Mouse (Mus musculus): Measurements from ENCODE around the gene Plk2. TPM values are rescaled to one million over a fixed set of nuclear protein-coding genes. Genes with fewer than 3 reads are reported as not detected.
"Not testable (repeated sequence)": the region's sequence is repeated elsewhere in the genome, so short reads cannot be mapped to it uniquely, and the experiment has no call there.

Plk2 gene
- total RNA-seq, 2 experiments from 2014 or later, result 29.5 to 32.4 TPM

GRCm38 (mm10) chr13:110401877-110402276 is 7.0 kb downstream of the Plk2 start:
- no peak for DNase-seq (ENCODE audit: low spot score)
- intact Hi-C loops (cut with DNase I), result loop anchor here (5.0 kb wide), 1 partner anchor 35 kb away; no protein-coding TSS in a partner anchor

- intact Hi-C loops (cut with DNase I), result loop anchor here (5.0 kb wide), 1 partner anchor 33 kb away; no protein-coding TSS in a partner anchor
- no peak for DNase-seq (ENCODE audit: low spot score)
Measured at GRCm38 (mm10) chr13:110404059-110404458, 9.2 kb downstream of the Plk2 start.

- not testable (repeated sequence) for DNase-seq (ENCODE audit: low spot score)
- intact Hi-C loops (cut with DNase I), result loop anchor here (5.0 kb wide), 1 partner anchor 33 kb away; no protein-coding TSS in a partner anchor
Measured at GRCm38 (mm10) chr13:110404686-110405085, 9.8 kb downstream of the Plk2 start.

GRCm38 (mm10) chr13:110406152-110406551 is 11.3 kb downstream of the Plk2 start:
- no peak for DNase-seq (ENCODE audit: low spot score)
- intact Hi-C loops (cut with DNase I), result no loop called here

- DNase-seq (ENCODE audit: low spot score), result no peak
- intact Hi-C loops (cut with DNase I), result no loop called here
Measured at GRCm38 (mm10) chr13:110412572-110413209, 17.8 kb downstream of the Plk2 start.

- DNase-seq (ENCODE audit: low spot score), result no peak
- intact Hi-C loops (cut with DNase I), result no loop called here
Measured at GRCm38 (mm10) chr13:110418656-110419055, 23.8 kb downstream of the Plk2 start.

- no peak for DNase-seq (ENCODE audit: low spot score)
- intact Hi-C loops (cut with DNase I), result no loop called here
Measured at GRCm38 (mm10) chr13:110419640-110420039, 24.8 kb downstream of the Plk2 start.

GRCm38 (mm10) chr13:110422434-110422833 is 27.6 kb downstream of the Plk2 start:
- DNase-seq (ENCODE audit: low spot score), result no peak
- intact Hi-C loops (cut with DNase I), result no loop called here

GRCm38 (mm10) chr13:110425512-110426222 is 30.8 kb downstream of the Plk2 start:
- DNase-seq (ENCODE audit: low spot score), result no peak
- intact Hi-C loops (cut with DNase I), result no loop called here

GRCm38 (mm10) chr13:110431388-110431787 is 36.5 kb downstream of the Plk2 start:
- intact Hi-C loops (cut with DNase I), result no loop called here
- no peak for DNase-seq (ENCODE audit: low spot score)

- no peak for DNase-seq (ENCODE audit: low spot score)
- intact Hi-C loops (cut with DNase I), result no loop called here
Measured at GRCm38 (mm10) chr13:110432062-110432566, 37.3 kb downstream of the Plk2 start.

- intact Hi-C loops (cut with DNase I), result no loop called here
- no peak for DNase-seq (ENCODE audit: low spot score)
Measured at GRCm38 (mm10) chr13:110432613-110433012, 37.8 kb downstream of the Plk2 start.

GRCm38 (mm10) chr13:110436692-110437091 is 41.8 kb downstream of the Plk2 start:
- intact Hi-C loops (cut with DNase I), result loop anchor here (5.0 kb wide), 1 partner anchor 34 kb away; no protein-coding TSS in a partner anchor
- no peak for DNase-seq (ENCODE audit: low spot score)

GRCm38 (mm10) chr13:110438624-110439023 is 43.8 kb downstream of the Plk2 start:
- intact Hi-C loops (cut with DNase I), result loop anchor here (5.0 kb wide), 1 partner anchor 36 kb away; no protein-coding TSS in a partner anchor
- no peak for DNase-seq (ENCODE audit: low spot score)

- DNase-seq (ENCODE audit: low spot score), result no peak
- intact Hi-C loops (cut with DNase I), result no loop called here
Measured at GRCm38 (mm10) chr13:110444335-110444734, 49.5 kb downstream of the Plk2 start.

- intact Hi-C loops (cut with DNase I), result loop anchor here (5.0 kb wide), 1 partner anchor 92 kb away; no protein-coding TSS in a partner anchor
Measured at GRCm38 (mm10) chr13:110444894-110445293, 50.0 kb downstream of the Plk2 start.

GRCm38 (mm10) chr13:110446434-110446833 is 51.6 kb downstream of the Plk2 start:
- no peak for DNase-seq (ENCODE audit: low spot score)
- intact Hi-C loops (cut with DNase I), result loop anchor here (5.0 kb wide), 1 partner anchor 91 kb away; no protein-coding TSS in a partner anchor

More at GRCm38 (mm10) chr13:110444894-110445293, 50.0 kb downstream of the Plk2 start:
- DNase-seq (ENCODE audit: low spot score), result no peak

GRCm38 (mm10) chr13:110450056-110450455 is 55.2 kb downstream of the Plk2 start:
- DNase-seq (ENCODE audit: low spot score), result no peak
- intact Hi-C loops (cut with DNase I), result no loop called here

Measured in heart, postnatal 25 days (tissue).